Mouse (Mus musculus) c-Kit-positive CD71-positive TER-119-negative erythroid progenitor cells, embryonic 14.5 days (primary cell): Measurements from ENCODE around the gene Prkcz.

Experiments used
- DNase-seq: peaks from one replicate; pipeline ENCODE4 v3.0.0-alpha.2; 2013; ENCODE audit warnings: low read depth

Prkcz gene

DNA sequence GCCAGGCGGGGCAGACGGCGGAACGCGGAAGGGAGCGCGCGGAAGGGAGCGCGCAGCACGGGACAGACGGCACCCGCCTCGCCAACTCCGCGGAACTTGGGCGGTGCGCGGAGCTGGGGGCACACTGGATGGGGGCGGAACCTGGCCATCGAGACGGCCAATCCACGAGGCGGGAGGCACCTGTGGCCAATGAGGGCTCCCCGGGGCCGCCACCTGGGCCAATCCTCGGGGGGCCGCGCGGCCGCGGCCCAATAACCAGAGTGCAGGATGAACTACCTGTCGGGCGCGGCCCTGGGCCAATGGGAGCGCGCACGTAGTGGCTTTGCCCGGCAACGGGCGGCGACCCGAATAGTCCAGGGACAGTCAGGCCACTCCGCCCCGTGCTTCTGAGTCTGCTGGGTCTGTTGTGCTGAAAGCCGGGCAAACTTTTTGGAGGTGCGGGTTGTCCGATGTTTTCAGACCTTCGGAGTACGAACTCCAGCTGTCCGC lies at the start of gene Prkcz:
Gene Prkcz, minus strand, starts transcription at position 59 of the 489 bp plus-strand sequence.
- no peak for DNase-seq

DNA sequence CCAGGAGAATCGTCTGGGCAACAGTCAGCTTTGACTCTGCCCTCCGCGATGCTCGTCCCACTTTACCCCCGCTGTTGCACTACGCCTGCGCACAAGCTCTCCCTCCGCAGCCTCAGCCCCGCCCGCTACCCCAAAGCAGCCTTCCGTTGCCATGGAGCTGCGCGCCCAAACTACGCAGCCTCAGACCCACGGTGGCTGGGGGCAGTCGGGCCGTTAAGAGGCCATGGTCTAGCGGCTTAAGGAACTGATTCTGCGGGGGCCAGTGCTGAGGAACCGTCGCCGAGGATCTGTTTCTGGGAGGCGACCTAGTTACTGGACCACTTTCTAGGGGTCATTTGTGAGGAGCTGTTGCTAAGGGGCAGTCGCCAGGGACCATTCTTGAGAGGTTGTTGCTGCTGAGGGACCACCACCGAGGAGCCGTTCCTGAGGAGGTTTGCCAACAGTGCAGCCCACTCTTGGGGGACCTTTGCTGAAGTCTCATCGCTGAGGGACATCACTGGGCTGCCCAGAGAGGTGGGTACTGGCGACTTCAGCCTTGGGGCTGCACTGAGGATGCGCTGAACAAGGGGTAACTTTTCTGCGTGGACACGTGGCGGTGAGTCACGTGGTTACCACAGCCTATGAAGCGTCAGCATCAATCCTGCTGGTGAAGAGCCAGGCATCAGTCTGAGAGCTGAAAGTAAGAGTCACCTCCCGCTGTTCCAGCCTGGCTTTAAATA lies 48.1 kb upstream of the Prkcz start, which contains the start of gene Cfap74:
Gene Cfap74, plus strand, starts transcription at position 133 of the 719 bp plus-strand sequence.
- DNase-seq = no peak

GRCm38 (mm10) chr4:155408695-155409057 lies 47.5 kb upstream of the Prkcz start:
- DNase-seq = no peak

DNA sequence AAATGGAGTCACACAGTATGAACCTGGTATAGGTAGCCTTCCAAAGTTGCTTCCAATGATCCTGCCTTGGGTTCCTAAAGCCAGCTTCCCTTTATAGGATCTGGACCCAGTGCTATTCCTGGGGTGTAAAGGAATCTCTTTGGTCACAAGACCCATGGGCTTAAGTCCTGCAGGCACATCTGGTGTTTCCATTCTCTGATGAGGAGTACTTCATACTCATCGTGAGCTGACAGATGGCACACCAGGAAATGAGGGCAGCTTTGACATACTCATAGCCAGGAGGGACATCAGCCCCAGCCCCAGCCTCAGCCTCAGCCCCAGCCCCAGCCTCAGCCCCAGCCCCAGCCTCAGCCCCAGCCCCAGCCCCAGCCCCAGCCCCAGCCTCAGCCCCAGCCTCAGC lies 41.3 kb upstream of the Prkcz start:
- DNase-seq = no peak

DNA sequence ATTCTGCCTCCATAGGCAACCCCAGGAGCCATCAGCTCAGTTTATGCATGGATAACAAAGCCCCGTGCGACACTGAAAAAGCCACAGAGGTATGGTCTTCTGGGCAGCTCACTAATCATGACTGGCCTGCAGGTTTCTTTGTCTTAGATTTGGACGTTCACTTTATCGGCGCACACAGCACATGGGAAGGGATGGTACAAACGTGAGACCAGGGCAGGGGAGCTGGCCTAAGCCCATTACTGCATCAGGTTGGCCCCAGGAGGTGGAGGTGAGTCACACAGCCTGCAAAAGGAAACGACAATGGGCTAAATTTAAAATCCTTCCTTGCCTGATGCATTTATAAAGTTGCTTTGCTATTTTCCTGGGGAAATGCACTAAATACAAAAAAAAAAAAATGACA lies 40.0 kb upstream of the Prkcz start:
- DNase-seq = no peak

DNA sequence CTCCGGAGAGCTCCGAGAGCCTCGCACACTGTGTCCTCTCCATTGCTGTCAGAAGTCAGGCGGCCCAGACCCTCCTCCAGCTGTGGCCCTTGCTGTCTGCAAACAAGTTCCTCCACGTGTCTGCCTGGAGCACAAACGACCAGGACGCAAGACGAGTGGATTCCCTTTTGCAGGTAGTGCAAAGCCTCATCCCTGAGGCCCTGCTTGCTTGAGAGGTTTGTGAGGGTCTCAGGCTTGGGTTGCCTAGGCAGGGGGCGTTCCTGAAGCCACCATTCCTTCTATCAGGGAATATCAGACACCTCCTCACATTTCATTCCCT lies 37.0 kb upstream of the Prkcz start:
- DNase-seq = no peak

DNA sequence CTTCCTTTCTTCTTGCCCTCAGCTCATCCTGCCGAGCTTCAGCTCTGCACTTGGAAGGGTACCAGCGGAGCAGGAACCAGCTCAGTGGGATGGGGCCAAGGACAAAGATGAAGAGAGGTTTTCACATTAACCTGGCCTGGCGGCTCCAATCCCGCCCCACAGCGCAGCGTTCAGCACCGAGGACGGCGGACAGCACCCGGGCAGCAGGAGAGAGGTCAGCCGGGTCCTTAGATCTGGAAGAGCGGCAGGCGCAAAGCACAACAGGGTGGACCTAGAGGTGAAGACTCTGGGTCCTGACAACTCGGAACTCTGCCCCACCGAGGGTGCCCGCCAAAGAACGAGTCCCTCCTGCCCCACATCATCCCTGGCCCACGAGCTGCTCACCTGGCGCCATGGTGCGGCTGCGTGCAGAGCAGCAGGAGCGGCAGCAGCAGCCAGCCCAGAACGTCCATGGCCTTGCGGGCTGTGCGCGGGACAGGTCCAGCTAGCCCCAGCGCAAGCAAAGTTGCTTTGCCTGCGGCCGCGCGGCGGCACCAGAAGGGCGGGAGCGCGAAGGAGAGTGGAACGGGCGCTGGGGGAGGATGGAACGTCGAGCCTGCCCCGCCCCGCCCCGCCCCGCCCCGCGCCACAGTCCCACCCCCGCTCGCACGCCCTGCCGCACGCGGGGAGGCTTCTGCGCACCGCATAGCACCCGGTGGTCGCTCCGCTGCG lies 36.5 kb upstream of the Prkcz start, which contains the start of gene Gabrd:
Gene Gabrd, minus strand, starts transcription at position 602 of the 711 bp plus-strand sequence.
- DNase-seq = peak; percentile 10

DNA sequence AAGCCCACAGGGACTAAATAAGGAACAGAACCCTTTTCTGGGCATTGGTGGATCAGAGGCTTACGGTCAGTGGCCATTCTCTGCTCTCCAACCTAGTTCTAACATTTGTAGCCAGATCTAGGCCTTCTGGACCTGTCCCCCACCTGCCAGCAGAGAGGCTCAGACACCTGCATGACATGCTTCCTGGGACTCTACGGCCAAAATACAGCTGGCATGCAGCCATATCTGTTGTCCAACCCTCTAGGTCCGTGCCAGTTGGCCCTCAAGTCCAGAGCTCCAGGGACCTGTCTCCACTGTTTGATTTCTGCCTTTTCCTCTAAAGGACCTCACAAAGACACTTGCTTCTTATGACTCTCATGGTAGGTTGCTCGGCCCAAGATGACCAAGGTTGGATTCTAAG lies 35.6 kb upstream of the Prkcz start:
- no peak for DNase-seq

DNA sequence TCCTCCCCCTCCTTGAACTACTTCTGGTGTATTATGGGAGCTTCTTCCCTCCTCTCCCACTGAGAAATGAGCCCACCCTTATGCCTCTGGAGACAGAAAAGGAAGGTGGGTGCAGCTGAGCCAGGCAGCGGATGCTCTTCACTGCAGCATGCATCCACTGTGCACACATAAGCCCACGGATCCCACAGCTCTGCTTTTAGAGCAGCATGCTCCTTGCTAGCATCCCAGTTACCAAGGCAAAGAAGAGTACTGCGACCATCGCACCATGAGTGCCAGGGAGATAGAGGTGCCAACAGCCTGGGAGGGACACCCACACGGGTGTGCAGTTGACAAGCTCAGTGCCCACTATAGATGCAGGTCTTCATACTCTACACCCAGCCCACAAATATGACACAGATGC lies 34.3 kb upstream of the Prkcz start:
- no peak for DNase-seq

DNA sequence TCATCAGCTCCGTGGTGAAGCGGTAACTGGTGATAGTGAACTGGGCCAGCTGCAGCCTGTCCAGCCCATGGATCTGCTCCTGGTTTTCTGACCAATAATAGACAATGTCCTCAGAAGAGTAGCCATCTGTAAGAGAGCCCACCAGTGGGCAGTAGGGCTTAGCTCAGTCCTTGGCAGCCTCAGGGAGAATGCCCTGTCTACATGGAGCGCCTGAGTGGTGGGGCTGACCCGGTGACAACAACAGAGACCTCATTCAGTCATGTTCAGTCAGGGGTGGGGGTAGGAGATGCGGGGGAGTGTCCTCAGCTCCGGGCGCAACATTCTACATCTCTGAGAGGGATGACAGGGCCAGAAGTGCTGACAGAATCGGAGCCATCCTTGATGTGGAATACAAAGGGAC lies 26.0 kb upstream of the Prkcz start:
- DNase-seq = no peak

DNA sequence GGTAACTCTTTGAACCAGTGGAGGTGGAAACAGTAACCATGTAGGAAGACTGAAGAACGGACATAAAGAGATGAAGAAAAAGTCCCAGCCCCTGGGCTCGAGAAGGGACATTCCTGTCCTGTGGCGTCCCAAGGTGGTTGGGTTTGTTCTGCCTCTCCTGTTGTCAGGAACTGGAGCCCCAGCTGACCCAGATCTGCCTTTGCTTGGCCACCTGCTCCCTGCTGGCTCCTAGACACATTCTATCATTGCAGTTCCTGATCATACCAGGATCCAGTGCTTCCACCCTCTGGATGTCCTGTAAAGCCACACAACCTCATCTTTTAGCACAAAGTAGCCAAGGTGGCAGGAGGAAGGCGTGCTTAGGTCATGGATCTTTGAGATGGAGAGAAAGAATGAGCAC lies 22.2 kb upstream of the Prkcz start:
- DNase-seq = no peak

DNA sequence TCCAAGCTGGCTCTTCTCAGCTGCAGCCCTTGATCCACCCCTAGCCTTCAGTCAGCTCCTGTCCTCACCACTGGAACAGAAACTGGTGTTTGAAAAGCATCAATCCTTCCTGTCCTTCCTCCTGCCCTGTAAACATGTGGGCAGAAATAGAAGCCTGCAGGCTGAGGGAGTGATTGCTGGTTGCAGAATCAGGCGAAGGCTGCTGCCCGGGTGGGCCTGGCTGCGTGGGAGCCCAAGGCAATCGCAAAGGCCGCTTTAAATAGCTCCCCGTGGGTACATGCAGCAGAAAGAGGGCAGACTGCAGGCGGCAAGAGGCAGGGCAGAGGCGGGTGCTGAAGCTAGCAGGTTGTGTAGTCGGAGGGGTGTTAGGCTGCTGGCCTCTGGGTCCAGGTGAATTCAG lies 21.6 kb upstream of the Prkcz start:
- DNase-seq = no peak

DNA sequence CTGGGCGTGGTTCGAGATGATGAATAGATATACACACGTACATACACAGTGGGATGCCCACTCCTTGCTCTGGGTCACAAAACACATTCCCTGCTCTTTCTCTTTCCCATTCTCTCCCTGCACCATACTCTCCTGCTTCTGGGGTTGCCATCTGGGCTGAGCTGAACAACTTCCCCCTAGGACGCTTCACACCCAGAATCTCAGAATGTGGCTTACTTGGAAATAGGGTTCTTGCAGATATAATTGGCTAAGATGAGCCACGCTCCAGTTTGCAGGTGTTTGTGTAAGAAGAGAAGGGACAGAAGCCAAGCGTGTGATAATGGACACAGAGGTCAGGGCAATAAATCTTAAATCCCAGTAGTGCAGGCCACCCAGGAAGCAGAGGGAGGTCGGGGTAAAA lies 20.8 kb upstream of the Prkcz start:
- no peak for DNase-seq

- no peak for DNase-seq
These were observed 10.9 kb upstream of the Prkcz start for GRCm38 (mm10) chr4:155371797-155372735.

DNA sequence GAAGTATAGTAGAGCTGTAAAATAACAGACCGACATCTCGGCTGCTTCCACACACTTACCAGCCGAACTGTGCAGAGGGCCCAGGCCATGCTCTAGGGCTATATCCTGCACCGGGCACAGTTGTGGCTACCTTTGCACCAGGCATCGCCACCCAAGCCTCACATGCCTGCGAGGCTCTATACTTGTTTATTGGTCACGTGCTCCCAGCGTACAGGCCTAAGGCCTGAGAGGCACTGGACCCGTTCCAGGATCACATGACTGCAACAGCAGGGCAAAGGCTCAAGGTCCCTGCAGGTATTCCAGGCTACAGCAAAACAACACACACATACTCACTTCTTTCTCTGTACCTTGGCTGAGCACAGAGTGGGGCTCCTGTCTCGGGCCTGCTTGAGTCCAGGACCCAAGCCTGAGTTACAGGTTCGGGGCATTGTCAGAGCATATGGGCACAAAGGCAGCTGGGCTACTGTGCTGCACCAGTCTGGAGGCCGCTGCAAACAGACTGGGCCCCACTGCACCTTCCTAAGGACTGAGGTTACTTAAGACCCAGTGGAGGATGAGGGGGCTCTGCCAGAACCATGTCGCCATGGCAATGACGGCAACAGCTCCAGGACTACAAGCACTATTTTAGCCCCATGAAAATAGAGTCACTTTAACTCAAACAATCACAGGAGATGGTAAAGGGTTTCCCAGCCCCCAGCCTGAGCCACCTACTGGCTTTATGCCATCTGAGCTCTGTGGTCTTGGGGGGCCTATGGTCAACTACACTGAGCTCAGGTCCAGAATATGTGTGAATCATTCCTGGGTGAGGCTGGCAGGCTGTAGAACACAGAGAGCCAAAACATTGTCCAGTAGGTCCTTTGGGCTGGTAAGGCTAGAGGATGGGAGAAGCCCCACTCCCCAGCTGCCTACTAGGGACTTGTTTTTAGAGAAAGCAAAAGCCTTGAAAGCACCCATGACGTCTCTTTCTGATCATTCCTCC lies 9.9 kb upstream of the Prkcz start:
- no peak for DNase-seq

DNA sequence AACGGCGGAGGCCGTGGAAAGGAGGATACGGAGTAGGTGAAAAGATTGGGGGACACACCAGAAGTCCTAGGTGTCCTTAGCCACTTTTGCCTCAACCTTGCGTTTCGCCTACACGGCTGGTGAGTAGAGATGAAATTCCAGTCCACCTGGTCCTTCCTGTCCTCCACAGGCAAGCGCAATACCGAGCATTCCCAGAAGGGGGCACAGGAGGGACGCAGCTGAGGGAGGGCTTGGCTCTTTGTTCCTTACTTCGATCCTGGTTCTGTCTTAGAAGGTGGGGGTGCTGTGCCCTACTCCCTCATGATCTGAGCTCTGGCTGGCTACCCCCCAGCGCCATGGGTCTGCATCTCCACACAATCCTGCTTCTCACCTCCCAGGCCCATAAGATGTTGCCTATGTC lies 7.5 kb upstream of the Prkcz start:
- no peak for DNase-seq

DNA sequence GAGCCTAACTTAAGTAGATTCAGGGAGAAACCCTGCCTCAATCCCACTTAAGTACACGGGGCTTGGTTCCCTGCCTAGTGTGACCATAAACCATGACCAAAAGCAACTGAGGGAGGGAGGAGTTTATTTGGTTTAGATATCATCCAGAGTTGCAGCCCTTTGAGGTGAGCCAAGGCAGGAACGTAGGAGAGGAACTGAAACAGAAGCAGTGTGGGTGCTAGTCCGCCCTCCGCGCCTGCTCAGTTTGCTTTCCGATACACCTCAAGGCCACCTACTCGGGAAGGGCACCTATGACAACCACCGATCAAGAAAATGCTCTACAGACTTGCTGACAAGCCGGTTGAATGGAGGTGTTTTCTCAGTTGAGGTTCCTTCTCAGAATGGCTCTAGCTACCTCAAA lies 6.6 kb upstream of the Prkcz start:
- DNase-seq = no peak

GRCm38 (mm10) chr4:155366784-155367183 lies 5.6 kb upstream of the Prkcz start:
- DNase-seq = no peak

GRCm38 (mm10) chr4:155362443-155362842 lies 1.3 kb upstream of the Prkcz start:
- DNase-seq = no peak

- DNase-seq = no peak
These were observed 305 bp downstream of the Prkcz start for GRCm38 (mm10) chr4:155360856-155361255.
